Mouse (Mus musculus) spleen, adult 18-20 months (tissue): ENCODE results near the gene Ablim2.
A peak's percentile ranks its signal among the peaks of the same experiment; 100 is the strongest.

Source experiments
- DNase-seq, 2 experiments: peaks; one replicate each; pipeline ENCODE4 v3.0.0; 2022; ENCODE audit warnings: mixed read lengths in 2 of 2

The Ablim2 gene

GRCm38 (mm10) chr5:35892363-35892762 lies 134.7 kb downstream of the Ablim2 start:
- DNase-seq: no peak

GRCm38 (mm10) chr5:35893093-35893804 lies 135.6 kb downstream of the Ablim2 start, which contains the start of gene Afap1:
Afap1 (plus strand) TSS chr5:35893319.
- DNase-seq: peak; percentile 98 to 99

GRCm38 (mm10) chr5:35893805-35894260 lies 136.2 kb downstream of the Ablim2 start:
- peak; percentile 28 to 43 for DNase-seq

DNA sequence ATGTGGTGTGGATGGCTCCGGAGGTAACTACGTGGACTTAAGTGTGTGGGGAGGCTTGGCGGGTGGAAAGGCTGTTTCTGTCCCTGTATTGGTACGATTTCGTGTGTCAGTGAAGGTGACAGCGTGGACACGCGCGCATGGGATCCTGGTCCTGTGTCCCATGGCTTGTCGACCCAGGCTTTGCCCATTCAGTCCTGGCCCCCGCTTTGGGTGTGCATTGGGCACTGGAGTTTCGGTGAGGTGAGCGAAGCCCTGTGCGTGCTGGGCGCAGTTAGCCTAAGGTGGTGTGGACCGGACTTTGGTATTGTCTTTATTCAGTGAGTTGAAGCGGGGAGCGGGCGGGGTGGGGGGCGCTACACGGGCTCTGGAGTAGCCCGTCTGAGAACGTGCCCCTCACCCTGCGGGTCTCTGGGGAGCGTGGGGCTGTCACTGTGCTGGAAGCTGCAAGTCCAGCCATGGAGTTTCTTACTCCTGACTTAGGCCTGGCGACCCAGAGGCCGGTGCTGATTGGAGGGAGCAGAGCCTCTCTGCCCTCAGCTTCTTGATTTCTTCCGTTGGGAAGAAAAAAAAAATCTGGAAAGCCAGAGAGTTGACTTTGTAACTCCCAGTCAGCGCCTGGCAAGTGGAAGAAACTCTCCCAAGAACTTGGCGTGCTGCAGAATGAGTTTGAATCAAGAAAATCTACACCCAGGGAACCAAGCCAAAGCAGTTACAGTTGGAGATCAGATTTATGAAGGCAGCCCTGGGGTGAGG lies 136.8 kb downstream of the Ablim2 start:
- no peak for DNase-seq

- no peak for DNase-seq
Measured at GRCm38 (mm10) chr5:35895926-35896325, 138.2 kb downstream of the Ablim2 start.

- DNase-seq: no peak
Measured at GRCm38 (mm10) chr5:35896556-35896955, 138.9 kb downstream of the Ablim2 start.

GRCm38 (mm10) chr5:35897147-35897546 lies 139.5 kb downstream of the Ablim2 start:
- DNase-seq: no peak

GRCm38 (mm10) chr5:35898114-35898513 lies 140.4 kb downstream of the Ablim2 start:
- DNase-seq: no peak

GRCm38 (mm10) chr5:35898994-35899393 lies 141.3 kb downstream of the Ablim2 start:
- DNase-seq: no peak

- no peak for DNase-seq
Measured at GRCm38 (mm10) chr5:35900401-35901225, 142.9 kb downstream of the Ablim2 start.

- DNase-seq: no peak
Measured at GRCm38 (mm10) chr5:35901226-35901809, 143.6 kb downstream of the Ablim2 start.

GRCm38 (mm10) chr5:35903456-35903855 lies 145.8 kb downstream of the Ablim2 start:
- no peak for DNase-seq

DNA sequence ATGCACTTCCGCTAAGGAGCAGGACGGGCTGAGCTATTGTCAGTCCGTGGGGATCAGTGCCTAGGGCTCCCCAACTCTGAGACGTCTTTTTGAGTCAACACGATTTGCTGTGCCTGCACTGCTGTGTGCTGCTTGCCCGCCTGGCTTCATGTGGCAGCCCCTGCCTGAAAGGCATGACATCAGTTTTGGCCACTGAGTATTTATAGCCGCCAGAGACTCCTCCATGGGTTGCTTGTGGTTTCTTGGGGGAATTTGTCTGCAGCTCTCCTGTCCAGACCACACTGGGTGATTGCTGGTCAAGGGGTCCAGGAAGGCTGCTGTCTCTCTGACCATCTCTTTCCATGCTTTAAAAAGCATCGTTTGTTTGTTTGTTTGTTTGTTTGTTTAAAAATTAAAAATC lies 147.6 kb downstream of the Ablim2 start:
- no peak for DNase-seq

- no peak for DNase-seq
Measured at GRCm38 (mm10) chr5:35907090-35907489, 149.4 kb downstream of the Ablim2 start.

- no peak for DNase-seq
Measured at GRCm38 (mm10) chr5:35907633-35908426, 150.2 kb downstream of the Ablim2 start.

GRCm38 (mm10) chr5:35908626-35909443 lies 151.2 kb downstream of the Ablim2 start:
- DNase-seq: no peak

- DNase-seq: no peak
Measured at GRCm38 (mm10) chr5:35915629-35916300, 158.1 kb downstream of the Ablim2 start.

DNA sequence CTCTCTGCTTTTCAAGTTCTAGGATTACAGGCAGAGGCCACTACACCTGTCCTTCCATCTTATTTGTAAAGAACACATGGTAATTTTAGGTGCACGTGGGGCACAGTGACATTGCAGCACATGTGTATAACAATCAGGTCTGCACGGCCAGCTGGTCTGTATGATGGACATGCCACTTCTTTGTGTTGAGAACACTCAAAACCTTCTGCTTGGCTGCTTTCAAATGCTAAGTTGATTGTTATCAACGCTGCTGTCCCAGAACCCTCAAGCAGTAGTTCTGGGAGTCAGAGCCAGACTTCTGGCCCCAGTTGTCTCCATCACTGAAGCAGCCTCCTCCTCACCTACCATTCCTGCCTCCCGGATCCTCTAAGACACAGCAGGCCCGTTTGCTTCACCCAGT lies 159.0 kb downstream of the Ablim2 start:
- DNase-seq: no peak

- no peak for DNase-seq
Measured at GRCm38 (mm10) chr5:35918387-35918786, 160.7 kb downstream of the Ablim2 start.

GRCm38 (mm10) chr5:35920076-35920475 lies 162.4 kb downstream of the Ablim2 start:
- no peak for DNase-seq
